14 mouse cellular contexts compared by ENCODE assay signal in genomic region chr3:30009596-30009995, GRCm38 (mm10).
DNase-seq lines count a peak whose midpoint lies in the region; ATAC-seq and TF ChIP-seq lines count a peak whose summit lies in the region.
"Had no signal": no experiment of that assay in that cellular context is flagged by ENCODE, and none has a peak within 500 bp of the region (broad histone marks: within the 10 kb centered on the region; RNA-seq: fewer than 3 reads in every experiment).

No protein-coding gene starts in this region.

- H3K27ac ChIP-seq in heart, embryonic 11.5 days (ENCODE audit: low read depth, low read length), result no peak overlapping the region
- peak overlapping the region; percentile 11; the same call in 1 of the 2 replicates for H3K27ac ChIP-seq in kidney, postnatal 0 days
- H3K27ac ChIP-seq in embryonic facial prominence, embryonic 10.5 days (replicated peaks), result no peak overlapping the region; the same call in 1 of the 2 replicates
- H3K27ac ChIP-seq in limb, embryonic 13.5 days, result peak overlapping the region; percentile 82
- H3K27ac ChIP-seq: intestine, embryonic 15.5 days had no signal

- H3K9me3 ChIP-seq in heart, embryonic 11.5 days (replicated peaks; ENCODE audit: control insufficient read depth, low read length), result no peaks in the 10 kb centered on the region
- no peaks in the 10 kb centered on the region for H3K9me3 ChIP-seq in kidney, postnatal 0 days (replicated peaks; ENCODE audit: low read length)
- H3K9me3 ChIP-seq in embryonic facial prominence, embryonic 10.5 days, result no peaks in the 10 kb centered on the region
- H3K9me3 ChIP-seq in limb, embryonic 13.5 days, result no peaks in the 10 kb centered on the region
- H3K9me3 ChIP-seq: intestine, embryonic 15.5 days had no signal

- DNase-seq in heart, adult 9 months (ENCODE audit: low spot score in 2 of 2), result no peak
- no peak for DNase-seq in kidney, postnatal 0 days (ENCODE audit: low spot score)
- DNase-seq in kidney, postnatal 36 days, result no peak
- no peak for DNase-seq in embryonic facial prominence, embryonic 10.5 days (ENCODE audit: low spot score)
- no peak for DNase-seq in c-Kit-positive CD71-positive TER-119-positive erythroid progenitor cells, embryonic 14.5 days (ENCODE audit: low spot score)
- no peak for DNase-seq in layer of hippocampus, adult 11-12 months (ENCODE audit: low spot score)
- DNase-seq: cerebellum, adult 8-10 months; gastrocnemius, postnatal 14 days; spleen, adult 18-20 months had no signal

- H3K4me1 ChIP-seq in heart, embryonic 11.5 days (ENCODE audit: control insufficient read depth, insufficient read depth, low read length), result no peaks in the 10 kb centered on the region
- H3K4me1 ChIP-seq in kidney, postnatal 0 days (replicated peaks; ENCODE audit: insufficient read depth, low read length), result peaks cover 4% of the 10 kb centered on the region; the same call in 1 of the 2 replicates
- H3K4me1 ChIP-seq in embryonic facial prominence, embryonic 10.5 days, result peaks cover 39% of the 10 kb centered on the region
- H3K4me1 ChIP-seq in limb, embryonic 13.5 days, result peaks cover 29% of the 10 kb centered on the region

- no peak for TF ChIP-seq CTCF in kidney, postnatal 0 days (IDR thresholded peaks at IDR 0.05; ENCODE audit: low read depth)

- 38% methylated on average over 5 of the region's 5 CpGs for WGBS in heart, embryonic 11.5 days (ENCODE audit: insufficient replicate concordance)
- WGBS in kidney, postnatal 0 days, result 46% methylated on average over 5 of the region's 5 CpGs
- WGBS in embryonic facial prominence, embryonic 10.5 days, result 75% methylated on average over 5 of the region's 5 CpGs
- WGBS in limb, embryonic 13.5 days, result 24% methylated on average over 5 of the region's 5 CpGs

- no peaks in the 10 kb centered on the region for H3K36me3 ChIP-seq in heart, embryonic 11.5 days (ENCODE audit: control insufficient read depth, insufficient read depth, low read length)
- no peaks in the 10 kb centered on the region for H3K36me3 ChIP-seq in kidney, postnatal 0 days (ENCODE audit: insufficient read depth, low read length)
- H3K36me3 ChIP-seq in embryonic facial prominence, embryonic 10.5 days (replicated peaks), result peaks cover 7% of the 10 kb centered on the region; the same call in 1 of the 2 replicates
- H3K36me3 ChIP-seq in limb, embryonic 13.5 days, result peaks cover 4% of the 10 kb centered on the region; the same call in 1 of the 2 replicates
- H3K36me3 ChIP-seq: intestine, embryonic 15.5 days had no signal

- no peaks in the 10 kb centered on the region for H3K27me3 ChIP-seq in heart, embryonic 11.5 days (ENCODE audit: control insufficient read depth, insufficient read depth, low read length)
- no peaks in the 10 kb centered on the region for H3K27me3 ChIP-seq in kidney, postnatal 0 days (ENCODE audit: insufficient read depth, low read length)
- peaks cover 10% of the 10 kb centered on the region; the same call in 1 of the 2 replicates for H3K27me3 ChIP-seq in embryonic facial prominence, embryonic 10.5 days (replicated peaks; ENCODE audit: low read depth, poor library complexity, severe bottlenecking)
- no peaks in the 10 kb centered on the region for H3K27me3 ChIP-seq in limb, embryonic 13.5 days

- peak overlapping the region; percentile 56 for H3K4me2 ChIP-seq in heart, embryonic 11.5 days
- H3K4me2 ChIP-seq in kidney, postnatal 0 days (ENCODE audit: low read length), result peak overlapping the region; percentile 51
- H3K4me2 ChIP-seq in limb, embryonic 13.5 days (replicated peaks), result peak overlapping the region; percentile 64
- H3K4me2 ChIP-seq: intestine, embryonic 15.5 days had no signal

- peak overlapping the region; percentile 16; the same call in 1 of the 2 replicates for H3K4me3 ChIP-seq in heart, embryonic 11.5 days (ENCODE audit: low read depth, low read length)
- peak overlapping the region; percentile 36 for H3K4me3 ChIP-seq in kidney, postnatal 0 days (replicated peaks; ENCODE audit: low read depth, low read length)
- H3K4me3 ChIP-seq in embryonic facial prominence, embryonic 10.5 days, result peak overlapping the region; percentile 78
- peak overlapping the region; percentile 45 for H3K4me3 ChIP-seq in limb, embryonic 13.5 days
- H3K4me3 ChIP-seq: intestine, embryonic 15.5 days had no signal

- no peak for ATAC-seq in heart, embryonic 11.5 days (replicated peaks; ENCODE audit: insufficient number of reproducible peaks, low FRiP score, low TSS enrichment)
- ATAC-seq in kidney, postnatal 0 days (replicated peaks; ENCODE audit: low FRiP score, low read depth), result no peak
- no peak for ATAC-seq in limb, embryonic 13.5 days (ENCODE audit: low FRiP score, low read depth)
- ATAC-seq: activated CD4-positive, CD25-positive, alpha-beta regulatory T cell, adult 4 months; forebrain, embryonic 14.5 days; intestine, embryonic 15.5 days had no signal

- H3K9ac ChIP-seq in heart, embryonic 11.5 days (ENCODE audit: low read depth, low read length), result peak overlapping the region; percentile 4; the same call in 1 of the 2 replicates
- H3K9ac ChIP-seq in kidney, postnatal 0 days (ENCODE audit: low read depth, low read length), result peak overlapping the region; percentile 28; the same call in 1 of the 2 replicates
- H3K9ac ChIP-seq in limb, embryonic 13.5 days, result peak overlapping the region; percentile 73
- H3K9ac ChIP-seq: intestine, embryonic 15.5 days had no signal

Comparison
In these comparisons a context has a peak if more than half of its experiments do, and no peak if none do; other contexts are left out.
1. H3K27ac ChIP-seq: peak in kidney, postnatal 0 days (single experiment) and limb, embryonic 13.5 days (single experiment); none in heart, embryonic 11.5 days (single experiment) and embryonic facial prominence, embryonic 10.5 days (single experiment).
2. H3K4me3 ChIP-seq: peak in every context shown above with its lines; median percentile 78 in embryonic facial prominence, embryonic 10.5 days; 45 in limb, embryonic 13.5 days; 36 in kidney, postnatal 0 days; 16 in heart, embryonic 11.5 days.
3. H3K9ac ChIP-seq: peak in every context shown above with its lines; median percentile 73 in limb, embryonic 13.5 days; 28 in kidney, postnatal 0 days; 4 in heart, embryonic 11.5 days.
4. Peak in every context shown above with its lines, with median percentiles within 50 percentile points of each other: H3K4me2 ChIP-seq.